Mouse (Mus musculus) embryonic facial prominence, embryonic 13.5 days (tissue): ENCODE measurements around the gene Ephb2. TPM values are rescaled to one million over a fixed set of nuclear protein-coding genes. Genes with fewer than 3 reads are reported as not detected.

Experiments
- ATAC-seq: fragments of 200-750 bp; cut with Nextera tagmentation; 2 replicates; pipeline ENCODE4 v1.8.0; 2017; ENCODE audit warnings: low read depth; ENCODE audit not compliant: insufficient number of reproducible peaks, insufficient read depth, low FRiP score, low TSS enrichment
- H3K27ac ChIP-seq: fragments of 300-500 bp; sonication (generic); 2 replicates; pipeline ENCODE4 v1.5.1; 2015; ENCODE audit warnings: moderate library complexity, mild to moderate bottlenecking, inconsistent platforms
- H3K27me3 ChIP-seq: fragments of 300-500 bp; sonication (generic); 2 replicates; pipeline ENCODE4 v1.6.1; 2015; ENCODE audit warnings: mild to moderate bottlenecking, inconsistent platforms
- H3K36me3 ChIP-seq: fragments of 300-500 bp; sonication (generic); 2 replicates; pipeline ENCODE4 v1.6.1; 2015; ENCODE audit warnings: mild to moderate bottlenecking, inconsistent platforms
- H3K4me1 ChIP-seq: fragments of 300-500 bp; sonication (generic); 2 replicates; pipeline ENCODE4 v1.6.1; 2015; ENCODE audit warnings: inconsistent platforms
- H3K4me2 ChIP-seq: fragments of 300-500 bp; sonication (generic); 2 replicates; pipeline ENCODE4 v1.6.1; 2015; ENCODE audit warnings: moderate library complexity, mild to moderate bottlenecking, inconsistent platforms
- H3K4me3 ChIP-seq: fragments of 300-500 bp; sonication (generic); 2 replicates; pipeline ENCODE4 v1.5.1; 2015; ENCODE audit warnings: mild to moderate bottlenecking, inconsistent platforms
- H3K9ac ChIP-seq: fragments of 300-500 bp; sonication (generic); 2 replicates; pipeline ENCODE4 v1.6.1; 2015; ENCODE audit warnings: mild to moderate bottlenecking, inconsistent platforms
- H3K9me3 ChIP-seq: fragments of 300-500 bp; sonication (generic); 2 replicates; pipeline ENCODE4 v1.6.1; 2016; ENCODE audit warnings: inconsistent platforms
- WGBS: fragments of 180-500 bp; shearing (Covaris S2); methylation state at CpG from one replicate; pipeline ENCODE4 v1.1.7; 2015; ENCODE audit warnings: mixed read lengths; 5-methylcytosine and 5-hydroxymethylcytosine counted together
- polyA plus RNA-seq: library from polyadenylated mRNA; unstranded; fragments of >200 nt; fragmentation: Nextera tagmentation; extraction: Ambion mirVana; gene quantifications from 2 replicates; pipeline ENCODE4 v1.2.1, GENCODE M21; 2015

The Ephb2 gene
- polyA plus RNA-seq, 1 experiment from 2014 or later, result 7.9 TPM

DNA sequence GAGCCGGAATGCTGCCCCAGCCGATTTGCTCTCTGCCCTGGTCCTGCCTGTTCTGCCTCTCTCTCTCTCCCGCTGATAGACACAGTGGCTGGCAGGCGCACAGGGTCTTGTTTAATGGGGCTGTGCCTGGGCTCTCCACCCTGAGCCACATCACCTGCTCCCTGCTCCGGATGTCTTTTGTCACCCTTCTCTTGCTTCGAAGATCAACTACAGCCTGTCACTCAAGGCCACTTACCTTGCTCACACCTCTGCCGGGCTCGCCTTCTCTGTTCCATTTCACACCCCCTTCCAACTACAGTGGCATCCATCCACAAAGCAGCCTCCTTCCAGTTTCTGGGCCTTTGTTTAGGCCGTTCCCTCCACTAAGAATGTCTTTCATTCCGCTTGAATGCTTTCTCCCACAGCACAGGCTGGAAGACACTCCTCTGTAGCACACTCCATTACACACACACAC, 15.7 kb downstream of the Ephb2 start:
- H3K27ac ChIP-seq, result no peak overlapping the region

DNA sequence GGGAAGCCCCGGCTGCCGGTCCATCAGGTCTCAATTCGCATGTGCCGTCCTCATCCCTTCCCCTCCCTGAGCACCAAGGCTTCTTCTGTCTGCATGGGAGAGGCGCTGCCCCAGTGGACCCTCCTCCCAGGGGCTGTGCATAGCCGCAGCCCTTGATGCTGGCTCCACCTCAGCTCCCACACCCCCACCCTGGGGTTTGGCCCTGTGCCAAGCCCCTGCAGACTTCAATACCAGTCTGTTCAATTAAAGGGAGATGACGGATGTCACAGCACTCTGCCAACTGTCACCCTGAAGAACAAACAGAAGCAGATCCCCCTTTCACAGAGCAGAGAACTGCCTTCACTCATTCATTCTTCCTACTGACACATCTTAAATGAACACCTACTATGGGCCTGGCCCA, 19.1 kb downstream of the Ephb2 start:
- H3K27ac ChIP-seq, result no peak overlapping the region
- H3K36me3 ChIP-seq, result no peaks in the 10 kb centered on the region
- H3K4me2 ChIP-seq, result no peak overlapping the region
- H3K4me1 ChIP-seq, result peaks cover 44% of the 10 kb centered on the region
- WGBS, result 21% methylated on average over 7 of the region's 7 CpGs
- no peaks in the 10 kb centered on the region for H3K9me3 ChIP-seq
- no peak for ATAC-seq
- H3K9ac ChIP-seq, result no peak overlapping the region
- H3K4me3 ChIP-seq, result no peak overlapping the region
- H3K27me3 ChIP-seq, result no peaks in the 10 kb centered on the region

More for the DNA sequence above, 15.7 kb downstream of the Ephb2 start:
- H3K4me1 ChIP-seq, result peaks cover 36% of the 10 kb centered on the region
- no peaks in the 10 kb centered on the region for H3K9me3 ChIP-seq
- H3K27me3 ChIP-seq, result no peaks in the 10 kb centered on the region
- no peak overlapping the region for H3K4me3 ChIP-seq
- H3K9ac ChIP-seq, result no peak overlapping the region
- no peak for ATAC-seq
- H3K4me2 ChIP-seq, result no peak overlapping the region
- 29% methylated on average over 10 of the region's 10 CpGs for WGBS
- no peaks in the 10 kb centered on the region for H3K36me3 ChIP-seq

DNA sequence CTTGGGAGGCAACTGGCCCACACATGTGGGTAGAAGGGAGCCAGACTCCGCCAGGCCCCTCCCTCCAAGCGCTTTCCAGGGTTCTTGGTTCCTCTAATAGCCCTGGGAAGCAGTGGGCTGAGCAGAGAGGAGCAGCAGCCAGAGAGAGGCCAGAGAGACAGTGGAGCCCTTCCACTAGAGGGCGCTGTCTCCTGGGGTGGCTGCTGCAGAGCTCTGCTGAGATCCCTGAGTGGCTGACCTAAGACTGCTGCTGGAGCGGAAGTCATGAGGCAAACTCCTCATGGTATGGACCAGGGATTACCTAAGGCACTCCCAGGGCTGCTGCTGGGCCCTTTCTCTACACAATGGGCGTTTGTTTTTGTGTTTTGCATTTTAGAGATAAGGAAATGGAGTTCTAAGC, 20.4 kb downstream of the Ephb2 start:
- Histone ChIP-seq H3K4me1 (peaks cover 49% of the 10 kb centered on the region), H3K4me3 (no peak overlapping the region), H3K36me3 (no peaks in the 10 kb centered on the region), H3K27me3 (no peaks in the 10 kb centered on the region), H3K4me2 (no peak overlapping the region), H3K9me3 (no peaks in the 10 kb centered on the region), H3K9ac (no peak overlapping the region), H3K27ac (peak overlapping the region; percentile 11; the same call in 1 of the 2 replicates)
- ATAC-seq, result no peak
- WGBS, result 61% methylated on average over 5 of the region's 5 CpGs

DNA sequence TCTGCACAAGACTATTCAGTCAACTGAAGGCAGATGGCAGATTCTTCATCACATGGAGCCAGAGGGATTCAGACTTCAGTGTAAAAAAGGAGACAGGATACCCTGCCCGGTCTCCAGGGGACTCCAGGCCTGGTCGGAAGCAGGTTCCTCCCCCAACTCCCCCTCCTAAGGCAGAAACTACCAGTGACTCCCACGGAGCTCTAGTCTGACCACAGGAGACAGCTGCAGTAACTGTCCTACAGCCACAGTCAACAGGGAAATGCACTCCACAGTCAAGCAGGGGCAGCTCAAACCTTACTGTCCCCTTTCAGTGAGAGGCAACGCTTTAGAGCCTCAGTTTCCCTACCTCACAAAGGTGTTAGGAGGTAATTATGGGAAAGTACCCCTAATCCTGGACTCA, 23.2 kb downstream of the Ephb2 start:
- Histone ChIP-seq H3K27ac (no peak overlapping the region), H3K4me2 (no peak overlapping the region), H3K9me3 (no peaks in the 10 kb centered on the region), H3K4me3 (no peak overlapping the region), H3K36me3 (no peaks in the 10 kb centered on the region), H3K9ac (0 out of 2 replicates have a peak overlapping the region, but pooled peaks have one; percentile 40), H3K4me1 (peaks cover 54% of the 10 kb centered on the region), H3K27me3 (no peaks in the 10 kb centered on the region)
- 64% methylated on average over 4 of the region's 4 CpGs for WGBS
- ATAC-seq, result no peak

DNA sequence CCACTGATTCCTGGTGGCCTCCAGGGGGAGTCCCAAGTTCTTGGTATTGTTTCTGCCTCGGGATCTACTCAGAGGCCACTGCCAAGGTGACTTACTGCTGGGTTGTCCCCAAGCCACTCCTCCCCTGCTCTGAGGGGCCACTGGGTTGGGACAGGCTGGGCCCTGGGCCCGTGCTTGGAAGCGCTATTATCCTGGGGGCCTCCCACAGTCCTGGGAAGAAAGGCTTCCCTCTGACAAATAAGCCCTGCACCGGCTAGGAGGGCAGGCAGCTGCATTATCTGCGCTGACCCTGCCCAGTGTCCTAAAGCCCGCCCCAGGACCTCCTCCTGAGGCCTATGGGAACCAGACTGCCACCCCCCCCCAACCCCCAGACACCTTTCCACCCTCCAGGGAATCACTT, 24.2 kb downstream of the Ephb2 start:
- no peaks in the 10 kb centered on the region for H3K27me3 ChIP-seq
- H3K36me3 ChIP-seq, result no peaks in the 10 kb centered on the region
- ATAC-seq, result no peak
- no peak overlapping the region for H3K9ac ChIP-seq
- no peak overlapping the region for H3K4me2 ChIP-seq
- WGBS, result 34% methylated on average over 6 of the region's 6 CpGs
- no peak overlapping the region for H3K27ac ChIP-seq
- peaks cover 55% of the 10 kb centered on the region for H3K4me1 ChIP-seq
- no peaks in the 10 kb centered on the region for H3K9me3 ChIP-seq
- no peak overlapping the region for H3K4me3 ChIP-seq

DNA sequence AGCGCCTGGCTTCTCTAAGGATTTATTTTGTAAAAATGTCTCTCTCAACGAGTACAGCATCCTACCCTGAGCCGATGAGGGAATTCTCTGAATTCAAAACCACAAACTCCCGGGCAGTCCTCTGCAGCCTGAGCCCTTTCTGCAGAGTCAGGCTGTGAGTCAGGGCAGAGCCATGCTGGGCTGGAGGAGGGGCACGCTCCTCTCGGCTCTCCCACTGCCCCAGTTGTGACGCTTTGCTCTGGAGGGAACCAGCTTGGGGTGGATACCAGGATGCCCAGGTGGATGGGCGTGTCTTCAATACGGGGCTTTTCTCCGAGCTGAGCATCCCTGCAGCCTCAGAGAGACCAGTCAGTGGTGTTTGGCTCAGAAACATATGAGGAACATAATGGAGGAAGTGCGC, 27.3 kb downstream of the Ephb2 start:
- no peak overlapping the region for H3K4me2 ChIP-seq
- no peak overlapping the region for H3K4me3 ChIP-seq
- WGBS, result 26% methylated on average over 11 of the region's 11 CpGs
- no peaks in the 10 kb centered on the region for H3K27me3 ChIP-seq
- ATAC-seq, result no peak
- 0 out of 2 replicates have a peak overlapping the region, but pooled peaks have one; percentile 32 for H3K9ac ChIP-seq
- H3K4me1 ChIP-seq, result peaks cover 56% of the 10 kb centered on the region
- peak overlapping the region; percentile 72 for H3K27ac ChIP-seq
- H3K9me3 ChIP-seq, result no peaks in the 10 kb centered on the region
- no peaks in the 10 kb centered on the region for H3K36me3 ChIP-seq

DNA sequence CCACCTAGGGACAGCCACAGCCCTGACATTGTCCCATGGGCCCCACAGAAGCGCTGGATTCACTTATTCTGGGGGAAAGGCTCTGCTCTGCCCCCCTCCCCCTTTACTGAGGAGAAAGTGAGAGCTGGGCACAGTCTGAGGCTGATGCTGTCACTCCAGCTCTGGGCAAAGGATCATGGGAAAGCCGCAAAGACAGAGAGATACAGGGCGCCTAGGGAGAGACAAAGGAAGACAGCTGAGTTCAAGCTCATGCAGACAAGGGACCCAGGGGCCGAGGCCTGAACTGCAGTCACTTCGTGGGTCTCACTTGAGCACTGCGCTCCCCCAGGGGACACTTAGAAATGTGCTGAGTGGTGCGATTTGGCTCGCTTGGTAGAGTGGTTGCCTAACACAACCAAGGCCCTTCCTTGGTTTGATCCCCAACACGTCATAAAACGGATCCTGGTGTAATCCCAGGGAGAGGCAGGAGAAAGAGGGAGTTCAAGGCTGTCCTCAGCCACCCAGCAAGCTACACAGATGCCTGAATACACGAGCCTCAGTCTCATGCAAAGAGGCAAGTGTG, 28.3 kb downstream of the Ephb2 start:
- 58% methylated on average over 11 of the region's 11 CpGs for WGBS
- Histone ChIP-seq H3K27ac (peak overlapping the region; percentile 72), H3K4me3 (no peak overlapping the region), H3K4me1 (peaks cover 63% of the 10 kb centered on the region), H3K27me3 (no peaks in the 10 kb centered on the region), H3K9ac (peak overlapping the region; percentile 27; the same call in 1 of the 2 replicates), H3K9me3 (no peaks in the 10 kb centered on the region), H3K36me3 (no peaks in the 10 kb centered on the region), H3K4me2 (no peak overlapping the region; the same call in 1 of the 2 replicates)
- no peak for ATAC-seq

DNA sequence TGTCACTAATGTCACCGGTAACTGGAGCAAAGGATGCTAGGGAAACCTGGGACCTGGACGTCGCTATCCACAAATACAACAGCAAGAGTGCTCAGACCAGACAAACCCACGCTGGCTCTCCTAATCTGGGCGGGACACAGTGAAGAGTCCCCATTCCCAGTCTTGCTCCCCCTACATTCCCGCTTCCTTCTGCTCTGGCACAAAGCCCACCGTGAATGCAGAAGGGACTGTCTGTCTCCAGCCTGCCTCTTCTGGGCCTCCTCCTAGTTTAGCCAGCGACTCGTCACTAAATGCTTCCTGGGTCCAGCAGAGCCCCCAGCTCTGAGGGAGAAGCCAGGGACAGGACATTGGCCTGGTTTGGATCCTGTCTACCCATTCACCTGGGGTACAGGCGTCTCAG, 29.5 kb downstream of the Ephb2 start:
- no peak for ATAC-seq
- H3K4me2 ChIP-seq, result no peak overlapping the region

DNA sequence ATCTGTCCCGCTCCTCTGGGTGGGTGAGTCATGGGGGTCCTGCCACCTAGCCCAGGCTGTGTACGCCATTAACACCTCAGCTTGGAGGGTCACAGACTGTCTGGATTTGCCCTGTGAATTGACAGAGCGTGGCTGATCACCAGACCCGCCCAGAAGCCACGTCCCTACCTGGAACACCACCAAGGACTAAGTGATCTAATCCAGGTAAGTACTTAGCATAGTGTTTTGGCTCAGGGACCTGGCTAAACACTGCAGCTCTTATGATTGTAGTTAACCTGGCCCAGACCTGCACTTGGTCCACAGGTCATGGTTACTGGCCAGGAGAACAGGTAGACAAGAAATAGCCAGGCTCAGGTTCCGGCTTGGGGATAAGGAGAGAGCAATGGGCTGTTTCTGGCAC, 31.4 kb downstream of the Ephb2 start:
- WGBS, result 83% methylated on average over 6 of the region's 6 CpGs
- H3K4me1 ChIP-seq, result peaks cover 88% of the 10 kb centered on the region
- no peaks in the 10 kb centered on the region for H3K27me3 ChIP-seq
- ATAC-seq, result no peak
- H3K4me3 ChIP-seq, result no peak overlapping the region
- no peak overlapping the region for H3K4me2 ChIP-seq
- no peak overlapping the region for H3K27ac ChIP-seq
- H3K9me3 ChIP-seq, result no peaks in the 10 kb centered on the region
- H3K9ac ChIP-seq, result no peak overlapping the region
- no peaks in the 10 kb centered on the region for H3K36me3 ChIP-seq

More for the DNA sequence above, 29.5 kb downstream of the Ephb2 start:
- H3K4me1 ChIP-seq, result peaks cover 70% of the 10 kb centered on the region
- no peak overlapping the region for H3K9ac ChIP-seq
- H3K27me3 ChIP-seq, result no peaks in the 10 kb centered on the region
- H3K9me3 ChIP-seq, result no peaks in the 10 kb centered on the region
- H3K27ac ChIP-seq, result no peak overlapping the region
- no peaks in the 10 kb centered on the region for H3K36me3 ChIP-seq
- WGBS, result 64% methylated on average over 10 of the region's 10 CpGs
- H3K4me3 ChIP-seq, result no peak overlapping the region

DNA sequence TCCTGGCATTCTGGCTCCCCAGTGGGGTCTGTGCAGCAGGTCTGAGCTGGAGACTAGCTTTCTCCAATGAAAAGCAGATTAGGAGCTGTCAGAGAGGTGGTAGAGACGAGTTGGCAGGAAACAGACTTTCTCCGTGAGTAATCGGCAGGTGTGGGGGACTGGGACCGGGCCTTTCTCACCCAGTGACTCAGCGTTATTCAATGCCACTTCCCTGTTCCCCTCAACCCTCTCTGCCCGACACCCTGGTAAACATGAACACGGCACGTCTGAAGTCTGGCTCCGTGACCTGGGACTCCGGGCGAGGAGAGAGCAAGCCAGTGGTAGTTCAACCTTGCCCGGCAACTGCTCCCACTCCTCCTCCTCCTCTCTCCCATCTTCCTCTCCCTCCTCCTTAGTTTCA, 33.3 kb downstream of the Ephb2 start:
- peak overlapping the region; percentile 22; the same call in 1 of the 2 replicates for H3K27ac ChIP-seq
- 37% methylated on average over 12 of the region's 12 CpGs for WGBS
- H3K4me1 ChIP-seq, result peaks cover 84% of the 10 kb centered on the region

DNA sequence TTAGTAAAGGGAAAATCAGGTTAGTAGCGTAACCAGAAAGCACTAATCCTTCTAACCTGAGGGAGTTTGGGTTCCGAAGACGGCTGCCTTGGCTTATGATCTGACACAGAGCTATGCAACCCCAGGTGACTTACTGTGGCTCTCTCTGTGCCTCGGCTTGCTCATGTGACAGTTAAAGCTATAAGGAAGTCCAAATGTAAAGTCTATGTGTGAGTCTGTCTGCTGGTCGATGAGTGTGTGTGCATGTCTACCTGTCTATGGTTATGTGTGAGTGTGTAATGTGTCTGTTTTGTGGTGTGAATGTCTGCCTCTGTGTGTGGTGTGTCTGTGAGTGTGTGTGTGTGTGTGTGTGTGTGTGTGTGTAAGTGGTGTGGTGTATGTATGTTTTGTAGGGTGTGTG, 33.8 kb downstream of the Ephb2 start:
- no peaks in the 10 kb centered on the region for H3K27me3 ChIP-seq
- H3K4me2 ChIP-seq, result no peak overlapping the region
- H3K27ac ChIP-seq, result no peak overlapping the region; the same call in 1 of the 2 replicates
- H3K9me3 ChIP-seq, result no peaks in the 10 kb centered on the region
- 60% methylated on average over 5 of the region's 5 CpGs for WGBS
- H3K4me1 ChIP-seq, result peaks cover 84% of the 10 kb centered on the region
- H3K4me3 ChIP-seq, result no peak overlapping the region
- H3K36me3 ChIP-seq, result 0 out of 2 replicates have a peak, but pooled peaks cover 3% of the 10 kb centered on the region
- H3K9ac ChIP-seq, result no peak overlapping the region
- no peak for ATAC-seq

More for the DNA sequence above, 33.3 kb downstream of the Ephb2 start:
- H3K27me3 ChIP-seq, result no peaks in the 10 kb centered on the region
- H3K4me3 ChIP-seq, result no peak overlapping the region
- no peak overlapping the region for H3K4me2 ChIP-seq
- H3K9me3 ChIP-seq, result no peaks in the 10 kb centered on the region
- no peak overlapping the region for H3K9ac ChIP-seq
- 0 out of 2 replicates have a peak, but pooled peaks cover 3% of the 10 kb centered on the region for H3K36me3 ChIP-seq
- ATAC-seq, result no peak

DNA sequence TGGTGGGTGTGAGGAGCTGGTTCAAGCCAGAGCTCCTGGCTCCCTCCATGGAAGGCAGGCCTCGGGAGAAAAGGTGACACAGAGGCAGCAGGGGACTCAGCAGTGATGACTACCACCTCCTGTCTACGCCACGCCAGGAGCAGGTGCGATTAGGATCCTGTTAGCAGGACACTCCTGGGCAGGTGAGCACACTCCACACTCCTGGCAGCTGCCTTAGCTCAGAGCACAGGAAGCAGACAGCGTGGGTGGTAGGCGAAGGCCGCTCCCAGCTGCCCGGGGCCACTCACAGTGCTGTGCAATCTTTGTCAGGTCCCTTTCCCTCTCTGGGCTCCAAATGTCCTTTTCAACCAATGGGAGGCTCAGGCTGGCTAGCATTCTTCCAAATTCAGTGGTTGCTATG, 34.3 kb downstream of the Ephb2 start:
- Histone ChIP-seq H3K27me3 (no peaks in the 10 kb centered on the region), H3K36me3 (0 out of 2 replicates have a peak, but pooled peaks cover 3% of the 10 kb centered on the region), H3K27ac (no peak overlapping the region), H3K4me1 (peaks cover 82% of the 10 kb centered on the region), H3K9me3 (no peaks in the 10 kb centered on the region), H3K4me3 (no peak overlapping the region), H3K9ac (no peak overlapping the region), H3K4me2 (no peak overlapping the region)
- 82% methylated on average over 8 of the region's 8 CpGs for WGBS
- ATAC-seq, result no peak; the same call in 1 of the 2 replicates
